Mouse (Mus musculus) CH12.LX (cell line): ENCODE measurements around the gene Ccdc167. TPM values are rescaled to one million over a fixed set of nuclear protein-coding genes. Genes with fewer than 3 reads are reported as not detected.

Experiments
- DNase-seq: peaks from one replicate; pipeline ENCODE4 v3.0.0-alpha.2; 2013; ENCODE audit errors: extremely low read depth
- H3K27ac ChIP-seq: 2 replicates; pipeline ENCODE4 v1.5.1; 2012; ENCODE audit warnings: low read depth, mild to moderate bottlenecking, control low read depth, moderate library complexity; ENCODE audit not compliant: insufficient read depth
- H3K27me3 ChIP-seq: replicated peaks from 2 replicates; pipeline ENCODE3; 2012; ENCODE audit warnings: inconsistent platforms
- H3K36me3 ChIP-seq, 2 experiments: replicated peaks in 1 of 2; 2 replicates each; pipeline versions ENCODE3 to v1.6.1; 2012; ENCODE audit warnings: inconsistent platforms in 1 of 2, low read length in 1 of 2, mild to moderate bottlenecking in 1 of 2, mixed read lengths in 1 of 2, moderate library complexity in 1 of 2; ENCODE audit not compliant: control insufficient read depth in 1 of 2, insufficient read depth in 1 of 2
- H3K4me1 ChIP-seq, 2 experiments: 2 replicates each; pipeline ENCODE4 v1.6.1; 2012; ENCODE audit warnings: inconsistent platforms in 1 of 2, moderate library complexity in 1 of 2; ENCODE audit not compliant: insufficient read depth in 2 of 2, control insufficient read depth in 1 of 2
- H3K4me2 ChIP-seq: 2 replicates; pipeline ENCODE4 v1.6.1; 2012; ENCODE audit warnings: low read depth, mild to moderate bottlenecking, control low read depth; ENCODE audit not compliant: poor library complexity, insufficient read depth, severe bottlenecking
- H3K4me3 ChIP-seq, 3 experiments: fragments of 150-350 bp in 1 of 3; sonication (generic) in 1 of 3; replicated peaks in 1 of 3; 2 replicates each; pipeline versions ENCODE3 to v1.5.1; 2011 to 2012; ENCODE audit warnings: low read depth in 2 of 3, low read length in 2 of 3, mild to moderate bottlenecking in 2 of 3, moderate library complexity in 2 of 3, control low read depth in 1 of 3, improper control_type of control experiment in 1 of 3, inconsistent platforms in 1 of 3, mixed read lengths in 1 of 3; ENCODE audit not compliant: poor library complexity in 1 of 3
- H3K79me2 ChIP-seq: replicated peaks from 2 replicates; pipeline ENCODE4 v1.6.1; 2012; ENCODE audit warnings: mild to moderate bottlenecking, moderate library complexity; ENCODE audit not compliant: control insufficient read depth, poor library complexity, insufficient read depth, severe bottlenecking; ENCODE audit errors: extremely low read depth
- H3K9ac ChIP-seq: 2 replicates; pipeline ENCODE4 v1.6.1; 2012; ENCODE audit warnings: low read depth, mild to moderate bottlenecking, control low read depth, moderate library complexity; ENCODE audit not compliant: insufficient read depth
- H3K9me3 ChIP-seq: replicated peaks from 2 replicates; pipeline ENCODE3; 2012; ENCODE audit warnings: low read length, inconsistent platforms, mixed read lengths
- BHLHE40 ChIP-seq: IDR thresholded peaks from 2 replicates; pipeline ENCODE4 v1.6.1; 2011; ENCODE audit warnings: mild to moderate bottlenecking, low read depth, low read length, improper control_type of control experiment
- CHD1 ChIP-seq: IDR thresholded peaks from 2 replicates; pipeline ENCODE4 v1.6.1; 2012; ENCODE audit warnings: low read depth, low read length, improper control_type of control experiment, inconsistent platforms
- CHD2 ChIP-seq: IDR thresholded peaks from 2 replicates; pipeline ENCODE4 v1.6.1; 2011; ENCODE audit warnings: low read length, improper control_type of control experiment
- ELF1 ChIP-seq: IDR thresholded peaks from 2 replicates; pipeline ENCODE4 v1.6.1; 2014; ENCODE audit warnings: low read depth, mild to moderate bottlenecking, inconsistent platforms, low read length, improper control_type of control experiment
- EP300 ChIP-seq: IDR thresholded peaks from 2 replicates; pipeline ENCODE4 v1.6.1; 2011; ENCODE audit warnings: low read length, improper control_type of control experiment
- ETS1 ChIP-seq: conservative IDR thresholded peaks from 2 replicates; pipeline ENCODE4 v1.6.1; 2012; ENCODE audit warnings: low read depth, mild to moderate bottlenecking, inconsistent platforms, low read length, improper control_type of control experiment, moderate library complexity
- GABPA ChIP-seq: IDR thresholded peaks from 2 replicates; pipeline ENCODE4 v1.6.1; 2012; ENCODE audit warnings: low read depth, low read length, improper control_type of control experiment, inconsistent platforms; ENCODE audit not compliant: insufficient replicate concordance
- JUND ChIP-seq: conservative IDR thresholded peaks from 2 replicates; pipeline ENCODE4 v1.6.1; 2011; ENCODE audit warnings: low read depth, low read length, improper control_type of control experiment
- KAT2A ChIP-seq: IDR thresholded peaks from 2 replicates; pipeline ENCODE4 v1.6.1; 2012; ENCODE audit warnings: low read length, improper control_type of control experiment, inconsistent platforms; ENCODE audit not compliant: insufficient replicate concordance
- MAX ChIP-seq: IDR thresholded peaks from 2 replicates; pipeline ENCODE4 v1.6.1; 2011; ENCODE audit warnings: low read length, improper control_type of control experiment
- MAZ ChIP-seq: IDR thresholded peaks from 2 replicates; pipeline ENCODE4 v1.6.1; 2012; ENCODE audit warnings: low read depth, mild to moderate bottlenecking, inconsistent platforms, low read length, improper control_type of control experiment, moderate library complexity
- MYC ChIP-seq: IDR thresholded peaks from 2 replicates; pipeline ENCODE4 v1.6.1; 2011; ENCODE audit warnings: low read depth, mild to moderate bottlenecking, improper control_type of control experiment, low read length
- NRF1 ChIP-seq: IDR thresholded peaks from 2 replicates; pipeline ENCODE4 v1.6.1; 2014; ENCODE audit warnings: low read depth, mild to moderate bottlenecking, inconsistent platforms, low read length, improper control_type of control experiment, moderate library complexity
- SIN3A ChIP-seq: IDR thresholded peaks from 2 replicates; pipeline ENCODE4 v1.6.1; 2012; ENCODE audit warnings: low read length, improper control_type of control experiment, inconsistent platforms
- SMC3 ChIP-seq: IDR thresholded peaks from 2 replicates; pipeline ENCODE4 v1.6.1; 2011; ENCODE audit warnings: low read depth, low read length, improper control_type of control experiment
- TCF12 ChIP-seq: IDR thresholded peaks from 2 replicates; pipeline ENCODE4 v1.6.1; 2014; ENCODE audit warnings: low read depth, mild to moderate bottlenecking, inconsistent platforms, low read length, improper control_type of control experiment
- UBTF ChIP-seq: IDR thresholded peaks from 2 replicates; pipeline ENCODE4 v1.6.1; 2012; ENCODE audit warnings: low read depth, mild to moderate bottlenecking, inconsistent platforms, low read length, improper control_type of control experiment, moderate library complexity
- USF1 ChIP-seq: IDR thresholded peaks from 2 replicates; pipeline ENCODE4 v1.6.1; 2014; ENCODE audit warnings: low read depth, mild to moderate bottlenecking, inconsistent platforms, low read length, improper control_type of control experiment
- ZMIZ1 ChIP-seq: IDR thresholded peaks from 2 replicates; pipeline ENCODE4 v1.6.1; 2012; ENCODE audit warnings: low read depth, mild to moderate bottlenecking, inconsistent platforms, low read length, improper control_type of control experiment
- dilution Hi-C: fragments of 300-500 bp; cut with MboI; formaldehyde crosslinking; loops from 2 replicates; pipeline ENCODE4 v1.14.3; 2020; ENCODE audit warnings: low sequenced_read_pairs; ENCODE audit not compliant: extremely low pct_unique_long_range_greater_than_20kb, extremely low pct_ligation_motif_present
- in situ Hi-C: fragments of 300-500 bp; cut with MboI; formaldehyde crosslinking; loops from 3 replicates; pipeline ENCODE4 v1.14.3; 2019; ENCODE audit warnings: low sequenced_read_pairs, low pct_ligation_motif_present, low pct_unique_long_range_greater_than_20kb, mixed read lengths
- polyA plus RNA-seq: library from polyadenylated mRNA; unstranded; fragments of >175 nt; gene quantifications from 2 replicates; pipeline ENCODE4 v1.2.1, GENCODE M21; 2012; ENCODE audit warnings: low read depth; ENCODE audit not compliant: insufficient read length
- total RNA-seq, 2 experiments: library from RNA; depleted of rRNA; stranded (reverse); fragments of 300-350 nt in 1 of 2; fragments of >200 nt in 1 of 2; gene quantifications; 2 replicates each; pipeline ENCODE4 v1.2.3; 2012 to 2014

Gene Ccdc167
- total and polyA plus RNA-seq, 3 experiments, result 8.8 to 18.7 (median 12.0) TPM

DNA sequence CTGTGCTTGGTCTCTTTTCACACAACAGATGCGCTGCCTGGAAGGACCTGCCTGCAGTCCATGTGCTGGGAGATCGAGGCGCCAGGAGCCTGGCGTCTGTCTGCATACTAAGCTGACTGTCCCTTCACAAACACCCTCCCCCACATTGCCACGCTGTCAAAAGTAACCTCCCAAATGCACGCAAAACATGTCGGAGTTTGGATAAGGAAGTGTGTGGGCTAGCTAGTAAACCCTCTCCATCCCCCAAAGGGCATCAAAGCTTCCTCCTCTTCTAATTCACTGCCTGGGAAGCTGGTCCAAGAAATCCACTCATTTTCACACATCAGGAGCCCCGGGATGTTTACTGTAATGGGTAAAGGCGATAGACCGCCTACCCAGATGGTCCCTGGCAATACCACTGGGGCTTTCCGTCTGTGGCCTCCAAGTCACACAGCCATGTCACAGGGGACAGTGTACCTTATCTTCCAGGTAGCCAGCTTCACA is 6.2 kb downstream of the Ccdc167 start:
- H3K79me2 ChIP-seq, result peaks cover 2% of the 10 kb centered on the region
- TF ChIP-seq BHLHE40 (no peak), CHD1 (no peak)
- TF ChIP-seq, all 38 proteins: peak for 0
- Histone ChIP-seq H3K9ac (no peak overlapping the region), H3K27ac (no peak overlapping the region), H3K27me3 (no peaks in the 10 kb centered on the region), H3K9me3 (peaks cover 2% of the 10 kb centered on the region), H3K4me3 (no peak overlapping the region), H3K36me3 (peaks cover 8 to 52% of the 10 kb centered on the region in 2 experiments), H3K4me1 (peaks cover 25 to 84% of the 10 kb centered on the region in 2 experiments), H3K4me2 (no peak overlapping the region)
- dilution Hi-C loops (no loop called here), in situ Hi-C loops (loop anchor here (10.0 kb wide), 1 partner anchor 54 kb away; no protein-coding TSS in a partner anchor)
- no peak for DNase-seq

GRCm38 (mm10) chr17:29708783-29709182 is 8.1 kb downstream of the Ccdc167 start:
- H3K4me1 ChIP-seq, result peaks cover 21 to 81% of the 10 kb centered on the region in 2 experiments
- H3K4me3 ChIP-seq, result no peak overlapping the region
- H3K9ac ChIP-seq, result no peak overlapping the region
- H3K4me2 ChIP-seq, result no peak overlapping the region
- in situ Hi-C loops, result no loop called here
- H3K27ac ChIP-seq, result no peak overlapping the region
- DNase-seq, result no peak
- dilution Hi-C loops, result no loop called here
- H3K79me2 ChIP-seq, result no peaks in the 10 kb centered on the region
- H3K9me3 ChIP-seq, result no peaks in the 10 kb centered on the region
- TF ChIP-seq KAT2A (no peak), NRF1 (no peak), JUND (no peak), UBTF (no peak), SMC3 (no peak; the same call in none of the 2 replicates), MAX (no peak), ZMIZ1 (no peak), TCF12 (no peak), EP300 (no peak), MYC (no peak), GABPA (no peak)
- H3K36me3 ChIP-seq, result peaks cover 15 to 54% of the 10 kb centered on the region in 2 experiments
- no peaks in the 10 kb centered on the region for H3K27me3 ChIP-seq

DNA sequence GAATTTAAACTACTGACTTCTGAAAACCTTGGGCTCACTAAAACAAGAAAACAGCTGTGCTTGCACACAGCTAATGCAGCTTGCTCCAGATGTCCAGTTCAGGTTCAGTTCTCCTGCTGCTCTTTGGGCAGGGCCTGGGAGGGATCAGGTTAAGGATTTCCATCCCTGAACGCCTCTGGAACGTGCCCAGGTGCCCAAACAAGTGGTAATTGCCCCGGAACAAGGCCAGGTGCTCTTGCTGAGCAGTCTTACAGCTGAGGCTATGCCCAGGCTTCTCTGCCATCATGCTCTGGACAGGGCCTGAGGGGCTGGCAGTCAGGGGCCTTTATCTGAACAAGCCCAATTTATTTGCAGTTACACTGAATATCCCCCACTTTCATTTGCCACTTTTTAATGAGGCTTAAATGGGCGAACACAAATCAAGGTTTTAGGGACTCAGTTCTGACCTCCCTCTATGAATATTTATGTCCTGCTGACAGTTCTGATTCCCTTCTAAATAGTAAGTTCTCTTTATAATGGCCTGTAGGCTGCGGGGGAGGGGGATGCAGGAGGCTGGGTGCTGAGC is 9.8 kb downstream of the Ccdc167 start:
- in situ Hi-C loops (no loop called here), dilution Hi-C loops (no loop called here)
- no peaks in the 10 kb centered on the region for H3K9me3 ChIP-seq
- no peak for DNase-seq
- H3K9ac ChIP-seq, result no peak overlapping the region
- no peak overlapping the region for H3K27ac ChIP-seq
- H3K4me3 ChIP-seq, result no peak overlapping the region
- peaks cover 32 to 71% of the 10 kb centered on the region in 2 experiments for H3K36me3 ChIP-seq
- H3K4me1 ChIP-seq, result peaks cover 14 to 68% of the 10 kb centered on the region in 2 experiments
- H3K79me2 ChIP-seq, result no peaks in the 10 kb centered on the region
- H3K4me2 ChIP-seq, result no peak overlapping the region
- H3K27me3 ChIP-seq, result no peaks in the 10 kb centered on the region
- TF ChIP-seq CHD2, result no peak
- no peak for TF ChIP-seq GABPA
- TF ChIP-seq MAZ, result no peak
- no peak for TF ChIP-seq SIN3A
- no peak for TF ChIP-seq NRF1
- TF ChIP-seq BHLHE40, result no peak
- no peak for TF ChIP-seq ELF1
- TF ChIP-seq KAT2A, result no peak
- no peak for TF ChIP-seq ETS1
- TF ChIP-seq USF1, result no peak
